Mouse (Mus musculus) frontal cortex, adult (tissue): ENCODE results near the gene Kidins220.
A peak's percentile ranks its signal among the peaks of the same experiment; 100 is the strongest.

Source experiments
- ATAC-seq: cut with Nextera tagmentation; 2 replicates; pipeline ENCODE4 v1.9.2; 2017; ENCODE audit warnings: mild to moderate bottlenecking, moderate library complexity, mixed read lengths; ENCODE audit not compliant: low TSS enrichment

Gene Kidins220

DNA sequence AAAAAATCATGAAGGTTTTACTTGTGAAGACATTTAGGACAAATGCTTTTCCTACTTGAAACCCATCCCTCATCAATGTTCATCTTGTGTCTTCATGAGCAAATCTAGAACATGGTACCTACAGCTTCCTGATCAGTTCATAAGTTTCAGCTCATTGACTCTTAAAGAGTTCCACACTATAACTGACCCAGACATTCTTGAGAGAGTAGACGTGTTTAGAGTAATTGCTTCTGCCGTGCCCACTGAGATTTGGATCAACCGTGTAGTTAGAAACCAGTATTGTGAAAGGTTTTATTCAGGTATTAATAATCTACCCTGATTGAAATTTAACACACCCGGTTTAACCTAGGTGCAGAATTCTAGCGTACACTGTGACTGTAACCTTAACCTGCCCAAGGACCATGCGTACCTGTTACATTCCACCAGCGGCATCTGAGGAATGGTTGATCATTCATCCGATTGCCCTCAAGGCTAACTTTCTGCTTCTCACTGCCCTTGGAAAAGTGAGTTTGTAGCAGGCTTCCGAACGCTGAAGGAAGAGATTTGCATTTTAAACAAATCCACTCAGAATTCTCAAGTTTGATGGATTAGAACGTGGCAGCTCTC, 12.3 kb upstream of the Kidins220 start:
- ATAC-seq, result no peak

GRCm38 (mm10) chr12:24963393-24964022, 11.2 kb upstream of the Kidins220 start:
- peak; percentile 25; the same call in 1 of the 2 replicates for ATAC-seq

DNA sequence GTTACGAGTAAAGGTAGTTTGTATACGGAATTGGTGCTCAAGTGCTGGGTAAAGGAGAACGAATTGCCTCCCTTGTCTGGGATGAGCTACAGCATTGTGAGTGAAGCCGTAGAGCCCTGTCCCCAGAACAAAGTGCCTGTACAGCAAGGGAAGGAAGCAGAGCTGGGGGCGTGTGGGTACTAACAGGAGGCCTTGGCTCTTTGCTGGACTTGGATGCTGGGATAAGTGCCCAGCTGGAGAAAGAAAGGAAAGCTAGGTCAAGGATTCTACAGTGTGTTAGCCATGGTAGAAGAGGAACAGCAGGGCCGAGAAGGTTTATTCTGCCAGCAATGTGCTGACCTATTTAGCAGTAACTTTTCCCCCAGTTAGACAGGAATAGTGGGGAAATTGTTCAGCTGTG, 9.3 kb upstream of the Kidins220 start:
- ATAC-seq, result peak; percentile 67

DNA sequence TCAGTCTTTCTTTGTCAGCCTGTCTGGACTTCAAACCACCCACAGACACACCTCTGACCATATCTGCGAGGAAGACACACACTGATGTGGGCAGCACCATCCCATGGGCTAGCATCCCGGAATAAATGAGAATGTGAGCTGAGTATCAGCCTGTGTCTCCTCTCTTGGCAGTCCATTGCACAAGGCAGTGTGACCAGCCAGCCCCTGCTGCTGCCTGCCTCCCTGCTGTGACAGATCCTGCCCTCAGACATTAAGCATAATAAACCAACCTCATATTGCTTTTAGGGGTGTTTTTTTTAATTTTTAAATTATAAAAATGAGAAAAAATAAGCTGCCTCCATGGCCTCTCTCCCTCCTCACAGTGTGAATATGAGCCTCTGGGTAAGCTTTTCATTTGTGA, 8.7 kb upstream of the Kidins220 start:
- no peak for ATAC-seq

DNA sequence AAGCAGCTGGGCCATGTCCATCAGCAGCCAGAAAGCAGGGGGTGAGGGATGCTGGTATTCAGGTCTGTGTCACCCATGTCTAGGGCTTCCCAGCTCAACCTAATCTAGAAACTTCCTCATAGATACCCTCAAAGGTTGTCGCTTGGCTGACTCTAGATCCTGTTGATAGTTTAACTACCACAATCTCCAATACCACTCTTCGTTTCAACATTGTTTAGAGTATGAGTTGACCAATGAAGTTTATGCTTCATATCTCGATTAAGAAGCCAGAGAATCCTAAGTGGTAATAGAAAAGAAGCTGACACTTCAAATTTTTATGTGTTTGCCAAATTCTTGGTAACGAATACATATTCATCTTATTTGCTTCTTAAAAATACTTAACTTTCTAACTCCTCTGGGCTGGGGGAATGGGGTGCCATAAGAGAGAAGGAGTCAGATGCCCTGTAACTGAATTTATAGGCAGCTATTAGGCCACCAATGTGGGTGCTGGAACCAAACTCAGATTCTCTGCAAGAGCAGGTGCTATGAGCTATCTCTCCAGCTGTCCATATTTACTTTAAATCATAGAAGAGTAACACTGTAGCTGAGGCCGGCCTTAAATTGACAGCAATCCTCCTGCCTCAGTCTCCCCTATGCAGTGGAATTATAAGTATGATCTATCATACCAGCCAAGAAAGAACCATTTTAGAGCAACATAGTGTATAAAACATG, 3.1 kb upstream of the Kidins220 start:
- no peak for ATAC-seq

DNA sequence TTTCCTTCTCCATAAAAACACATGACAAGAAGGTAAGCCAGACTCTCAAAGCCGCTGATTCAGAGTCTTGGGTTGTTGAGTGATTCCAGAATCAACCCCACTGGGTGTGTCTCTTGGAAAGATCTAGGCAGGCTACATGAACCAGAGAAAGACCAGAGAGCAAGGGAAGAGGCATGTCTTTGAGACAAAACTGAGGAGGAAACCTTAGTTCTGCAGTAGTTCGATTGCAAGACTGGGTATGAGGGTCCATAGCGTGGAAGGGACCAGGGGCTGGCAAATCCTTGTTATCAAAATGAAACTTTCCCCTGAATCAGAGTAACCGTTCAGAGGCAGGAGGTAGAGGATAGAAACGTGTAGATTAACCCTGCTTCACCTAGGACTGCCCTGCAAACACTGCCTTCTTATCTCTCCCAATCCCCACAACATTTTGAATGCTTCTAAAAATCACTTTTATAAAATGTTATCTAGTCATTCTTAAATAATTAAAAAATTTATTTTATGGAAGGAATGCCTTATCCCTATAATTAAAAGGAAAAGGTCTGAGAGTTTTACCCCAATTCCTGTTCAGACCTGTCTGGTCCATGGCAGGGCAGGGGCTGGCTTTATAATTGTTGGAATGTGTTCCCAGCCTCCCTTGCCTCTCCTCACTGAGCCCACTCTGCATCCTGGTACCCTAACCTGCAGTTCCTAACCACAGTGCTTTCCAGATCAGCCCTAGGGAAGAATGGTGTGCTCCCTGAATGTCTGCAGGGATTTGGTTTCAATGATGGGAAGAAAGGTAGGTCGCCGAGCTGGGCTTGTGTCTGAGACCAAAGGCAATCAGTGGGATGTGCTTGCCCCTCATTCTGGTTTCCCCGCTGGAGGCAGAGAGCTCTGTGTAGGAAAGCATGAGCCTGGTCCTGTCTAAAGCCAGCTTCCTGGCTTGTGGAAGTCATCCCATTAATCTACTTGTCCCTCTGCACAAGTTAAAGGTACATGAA, 2.1 kb upstream of the Kidins220 start:
- no peak for ATAC-seq

GRCm38 (mm10) chr12:24973586-24973985, 1.1 kb upstream of the Kidins220 start:
- ATAC-seq, result no peak

DNA sequence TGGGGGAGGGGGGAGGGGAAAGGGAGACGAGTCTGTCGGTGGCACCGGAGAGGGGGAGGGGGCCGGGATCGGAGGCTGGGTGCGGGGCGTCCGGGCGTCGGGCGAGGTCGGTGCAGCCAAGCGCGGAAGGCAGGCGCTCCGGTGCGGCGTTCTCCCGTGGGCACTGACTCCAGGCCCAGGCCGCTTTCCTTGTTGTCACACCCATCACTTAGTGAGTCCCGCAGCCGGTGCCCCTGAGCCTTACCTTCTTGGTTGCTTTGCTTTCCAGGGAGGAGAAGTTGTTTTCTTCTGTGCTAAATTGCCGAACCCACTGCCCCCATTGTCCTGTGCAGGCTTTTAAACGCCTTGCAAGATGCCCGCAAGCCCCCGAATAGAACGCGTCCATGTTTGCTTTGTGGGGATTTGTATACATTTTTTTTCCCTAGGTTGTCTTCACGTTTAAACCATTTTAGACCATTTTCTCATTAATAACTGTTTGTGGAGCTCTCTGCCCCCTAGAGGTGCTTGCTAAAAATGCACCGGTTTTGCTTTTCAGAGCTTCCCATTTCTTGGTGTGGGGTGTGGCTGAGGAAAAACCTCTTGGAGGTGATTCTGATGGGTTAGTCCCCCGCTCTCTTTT, 499 bp downstream of the Kidins220 start:
- peak; percentile 58 for ATAC-seq

GRCm38 (mm10) chr12:24985226-24985625, 10.5 kb downstream of the Kidins220 start:
- ATAC-seq, result no peak

DNA sequence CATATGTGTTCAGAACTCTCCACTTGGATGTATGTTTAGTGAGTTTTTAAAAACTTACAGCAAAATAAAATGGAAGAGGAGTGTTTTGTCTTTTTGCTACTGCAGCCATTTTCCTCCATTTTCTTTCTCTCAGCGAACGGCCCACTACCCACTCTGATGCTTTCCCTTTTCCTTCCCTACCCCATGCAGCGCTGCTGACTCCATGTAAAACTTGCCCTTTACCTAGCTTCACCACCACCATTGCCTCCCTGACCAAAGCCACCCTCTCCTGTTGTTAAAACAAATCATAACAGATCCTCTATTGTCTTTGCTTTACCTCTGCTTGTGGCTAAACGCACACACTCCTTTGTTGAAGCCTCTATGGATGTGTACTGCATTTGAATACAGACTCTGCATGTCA, 20.6 kb downstream of the Kidins220 start:
- ATAC-seq, result no peak

DNA sequence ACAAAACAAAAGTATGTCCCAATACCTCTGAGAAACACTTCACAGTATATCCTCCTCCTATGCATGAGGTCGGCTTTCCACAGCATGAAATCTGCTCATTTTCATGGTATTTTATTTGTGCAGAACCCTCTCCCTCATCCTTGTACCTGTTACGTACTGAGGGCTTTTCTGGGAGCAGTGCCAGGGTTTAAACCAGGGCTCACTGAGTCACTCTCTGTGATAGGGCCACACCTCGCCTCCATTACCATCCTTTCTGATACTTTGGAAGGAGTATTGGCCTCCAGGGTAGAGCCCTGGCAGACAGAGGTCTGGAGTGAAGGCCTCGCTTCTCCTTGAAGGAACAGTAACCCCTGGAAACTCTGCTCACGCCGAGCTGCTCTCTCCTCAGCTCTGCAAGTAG, 30.6 kb downstream of the Kidins220 start:
- 0 out of 2 replicates have a peak, but pooled peaks have one; percentile 7 for ATAC-seq

DNA sequence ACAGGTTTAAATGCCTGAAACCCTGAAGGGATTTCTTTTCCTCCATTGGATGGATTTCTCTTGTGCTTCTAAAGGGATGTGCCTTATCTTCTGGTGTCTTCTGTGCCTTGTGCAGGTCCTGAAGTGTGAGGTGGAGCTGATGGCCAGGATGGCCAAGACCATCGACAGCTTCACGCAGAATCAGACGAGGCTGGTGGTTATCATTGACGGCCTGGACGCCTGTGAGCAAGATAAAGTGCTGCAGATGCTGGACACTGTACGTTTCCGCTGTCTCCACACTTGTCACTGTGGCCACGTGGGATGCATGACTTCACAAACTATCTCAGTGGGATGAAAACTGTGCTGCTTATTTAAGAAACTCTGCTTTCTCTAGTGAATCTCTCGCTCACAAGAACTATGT, 35.2 kb downstream of the Kidins220 start:
- ATAC-seq, result no peak

DNA sequence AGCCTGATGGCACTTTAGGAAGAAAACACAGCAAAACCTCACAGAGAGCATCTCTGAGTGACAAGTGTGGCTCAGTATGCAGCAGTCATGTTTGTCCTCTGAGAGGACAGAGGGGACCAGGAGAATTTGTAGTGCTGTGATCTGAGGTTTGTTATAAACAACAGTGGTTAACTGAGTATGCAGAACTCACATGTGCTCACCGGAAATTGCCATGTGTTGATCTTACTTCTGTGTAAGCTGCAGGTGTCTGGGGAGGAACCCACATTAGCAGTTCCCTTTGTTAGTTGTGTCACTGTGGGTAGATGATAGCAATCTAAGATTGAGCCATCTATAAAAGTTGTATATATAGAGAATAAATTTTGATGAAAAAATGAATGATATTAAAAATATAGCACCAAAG, 35.7 kb downstream of the Kidins220 start:
- ATAC-seq, result no peak

DNA sequence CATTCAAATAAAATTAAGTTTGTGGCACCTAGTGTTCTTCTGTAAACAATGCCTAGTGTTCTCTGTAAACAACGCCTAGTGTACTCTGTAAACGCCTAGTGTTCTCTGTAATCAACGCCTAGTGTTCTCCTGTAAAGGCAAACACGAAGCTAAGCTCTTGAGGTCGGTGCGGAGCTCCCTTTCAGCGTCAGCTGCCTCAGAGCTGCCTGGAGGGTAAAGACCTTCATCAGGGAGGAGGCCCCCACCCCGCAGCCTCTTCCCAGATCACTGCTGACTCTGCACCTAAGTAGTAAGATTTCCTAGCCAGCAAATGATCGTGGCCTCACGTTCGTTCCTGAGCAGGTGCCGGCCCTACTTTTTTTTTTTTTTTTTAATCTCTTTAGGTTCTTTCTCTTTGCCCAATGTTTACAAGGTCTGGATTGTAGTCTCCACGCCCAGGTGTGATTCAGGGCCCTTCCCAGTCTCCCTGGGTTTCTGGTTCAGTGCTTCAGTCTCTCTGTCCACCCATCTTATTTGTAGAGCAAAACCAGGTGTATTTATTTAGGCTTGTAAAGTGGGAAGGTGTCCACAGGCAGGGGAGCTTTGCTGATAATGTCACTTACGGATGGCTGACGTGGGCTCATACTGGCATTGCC, 37.1 kb downstream of the Kidins220 start:
- no peak for ATAC-seq

GRCm38 (mm10) chr12:25012555-25013540, 38.1 kb downstream of the Kidins220 start:
- ATAC-seq, result peak; percentile 86

DNA sequence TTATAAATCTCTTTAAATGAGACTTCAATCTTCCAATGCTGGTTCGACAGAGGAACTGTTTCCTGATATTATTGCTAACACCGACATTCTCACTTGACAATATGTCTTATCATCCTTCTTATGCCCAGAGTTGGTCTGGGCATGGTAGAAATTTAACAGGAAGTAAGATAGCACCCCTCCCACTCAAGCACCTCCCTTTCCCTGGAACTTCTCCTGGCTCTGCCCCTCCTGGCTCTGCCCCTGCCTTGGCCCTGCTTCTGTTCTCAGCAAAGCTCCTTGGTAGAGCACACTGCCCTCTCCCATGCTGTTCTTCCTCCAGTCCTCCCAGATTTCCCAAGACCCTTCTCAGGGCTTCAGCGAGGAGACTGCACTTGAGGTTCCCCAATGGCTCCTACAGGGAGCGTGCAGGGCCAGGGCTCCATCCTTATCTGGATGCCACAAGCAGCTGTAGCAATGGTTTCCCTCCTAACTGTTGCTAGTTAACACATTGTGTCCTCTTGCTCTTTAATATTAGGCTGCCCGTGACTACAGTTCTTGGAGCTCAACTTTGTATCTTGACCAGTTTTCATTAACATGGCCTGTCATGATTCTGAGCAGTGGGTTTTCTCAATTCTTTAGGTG, 39.7 kb downstream of the Kidins220 start:
- ATAC-seq, result no peak

DNA sequence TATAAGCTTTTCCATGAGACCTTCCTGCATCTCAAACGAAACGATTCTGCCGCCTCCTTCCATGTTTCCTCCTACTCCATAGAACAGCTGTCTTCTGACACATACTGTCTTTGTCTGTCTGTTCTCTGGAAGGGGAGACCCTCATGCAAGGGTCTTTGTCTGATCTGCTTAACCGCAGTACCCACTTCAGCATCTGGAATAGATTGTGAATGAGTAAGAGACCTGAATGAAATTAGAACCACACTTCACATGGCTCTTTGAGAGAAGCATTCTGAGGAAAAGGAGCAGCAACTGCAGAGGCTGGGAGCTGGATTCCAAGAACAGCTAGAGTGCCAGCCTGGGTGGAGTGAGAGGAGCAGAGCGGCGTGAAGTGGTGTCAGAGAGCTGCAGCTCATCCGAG, 40.2 kb downstream of the Kidins220 start:
- peak; percentile 23; the same call in 1 of the 2 replicates for ATAC-seq

GRCm38 (mm10) chr12:25016995-25017394, 42.3 kb downstream of the Kidins220 start:
- no peak for ATAC-seq

DNA sequence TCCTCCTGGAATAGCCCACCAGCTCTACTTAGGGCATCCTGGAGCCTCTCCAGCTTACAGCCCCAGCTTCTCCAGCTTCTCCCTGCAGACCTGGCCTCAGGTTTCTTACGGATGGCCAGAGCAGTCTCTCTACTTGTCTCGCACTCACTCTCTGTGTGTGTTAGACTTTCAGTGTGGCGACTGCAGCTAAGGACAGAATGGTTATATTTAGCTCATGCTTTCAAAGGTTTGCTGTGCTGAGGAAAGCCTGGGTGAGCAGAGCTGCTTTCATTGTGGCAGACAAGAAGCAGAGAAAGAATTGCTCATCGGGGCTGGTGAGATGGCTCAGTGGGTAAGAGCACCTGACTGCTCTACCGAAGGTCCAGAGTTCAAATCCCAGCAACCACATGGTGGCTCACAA, 46.3 kb downstream of the Kidins220 start:
- peak; percentile 75 for ATAC-seq
